Mouse (Mus musculus) small intestine, adult 2 months (tissue): ENCODE data around the gene Slc31a1. TPM values are rescaled to one million over a fixed set of nuclear protein-coding genes. Genes with fewer than 3 reads are reported as not detected.

Experiments
- H3K27ac ChIP-seq: fragments of 200-500 bp; 2 replicates; pipeline ENCODE4 v1.5.1; 2012; ENCODE audit warnings: low read depth, low read length, control low read depth, inconsistent platforms; ENCODE audit not compliant: insufficient read depth
- H3K27me3 ChIP-seq: fragments of 200-500 bp; 2 replicates; pipeline ENCODE4 v1.6.1; 2012; ENCODE audit warnings: mild to moderate bottlenecking, moderate library complexity, low read length, inconsistent platforms; ENCODE audit not compliant: control insufficient read depth, insufficient read depth
- H3K36me3 ChIP-seq: fragments of 200-500 bp; 2 replicates; pipeline ENCODE4 v1.6.1; 2012; ENCODE audit warnings: mild to moderate bottlenecking, low read length, control low read depth, inconsistent platforms; ENCODE audit not compliant: control insufficient read depth, insufficient read depth
- H3K4me1 ChIP-seq: fragments of 200-500 bp; 2 replicates; pipeline ENCODE4 v1.6.1; 2012; ENCODE audit warnings: low read length, inconsistent platforms, mixed read lengths; ENCODE audit not compliant: control insufficient read depth, insufficient read depth, insufficient read length
- H3K4me3 ChIP-seq: fragments of 200-500 bp; 2 replicates; pipeline ENCODE4 v1.5.1; 2012; ENCODE audit warnings: low read depth, mild to moderate bottlenecking, control low read depth, inconsistent platforms, low read length, moderate library complexity
- CTCF ChIP-seq: fragments of 200-500 bp; IDR thresholded peaks from 2 replicates; pipeline ENCODE4 v1.5.1; 2012; ENCODE audit warnings: low read depth, mild to moderate bottlenecking, control low read depth, inconsistent platforms, low read length, moderate library complexity, mixed read lengths; ENCODE audit not compliant: insufficient replicate concordance, insufficient read length; ENCODE audit errors: extremely low read depth
- POLR2A ChIP-seq: fragments of 200-500 bp; IDR thresholded peaks from 2 replicates; pipeline ENCODE4 v1.6.1; 2012; ENCODE audit warnings: low read depth, mild to moderate bottlenecking, control low read depth, inconsistent platforms, low read length, moderate library complexity
- WGBS: fragments of 180-500 bp; shearing (Covaris S2); methylation state at CpG from one replicate; pipeline ENCODE4 v1.1.7; 2018; 5-methylcytosine and 5-hydroxymethylcytosine counted together
- polyA plus RNA-seq: library from polyadenylated mRNA; depleted of rRNA; stranded (reverse); fragments of >200 nt; gene quantifications from 2 replicates; pipeline ENCODE4 v1.2.3, GENCODE M21; 2012

Slc31a1 gene
- polyA plus RNA-seq, 1 experiment: 40.3 TPM

DNA sequence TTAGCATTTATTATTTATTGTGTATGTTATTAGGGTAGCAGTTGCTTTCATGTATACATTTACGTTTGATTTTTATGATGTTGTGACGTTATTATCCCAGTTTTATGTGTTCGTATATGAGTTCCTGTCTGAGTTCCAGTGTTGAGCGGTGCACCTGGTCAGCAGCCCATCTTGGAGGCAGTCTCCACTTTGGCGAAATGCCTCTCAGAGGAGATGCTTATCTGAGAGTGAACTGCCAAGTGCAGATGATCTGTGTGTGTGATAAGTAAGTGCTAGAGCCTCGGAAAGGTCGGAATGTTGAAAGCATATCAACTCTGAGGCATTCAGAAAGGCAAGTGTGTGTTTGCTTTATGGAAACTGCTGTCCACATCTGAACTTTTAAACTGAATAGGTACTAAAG lies 13.1 kb downstream of the Slc31a1 start:
- H3K4me3 ChIP-seq: no peak overlapping the region
- H3K27me3 ChIP-seq: no peaks in the 10 kb centered on the region
- H3K36me3 ChIP-seq: no peaks in the 10 kb centered on the region
- TF ChIP-seq POLR2A: no peak
- TF ChIP-seq CTCF: no peak
- 17% methylated on average over 7 of the region's 7 CpGs for WGBS
- H3K4me1 ChIP-seq: peaks cover 22% of the 10 kb centered on the region; the same call in 1 of the 2 replicates
- peak overlapping the region; percentile 29; the same call in 1 of the 2 replicates for H3K27ac ChIP-seq

DNA sequence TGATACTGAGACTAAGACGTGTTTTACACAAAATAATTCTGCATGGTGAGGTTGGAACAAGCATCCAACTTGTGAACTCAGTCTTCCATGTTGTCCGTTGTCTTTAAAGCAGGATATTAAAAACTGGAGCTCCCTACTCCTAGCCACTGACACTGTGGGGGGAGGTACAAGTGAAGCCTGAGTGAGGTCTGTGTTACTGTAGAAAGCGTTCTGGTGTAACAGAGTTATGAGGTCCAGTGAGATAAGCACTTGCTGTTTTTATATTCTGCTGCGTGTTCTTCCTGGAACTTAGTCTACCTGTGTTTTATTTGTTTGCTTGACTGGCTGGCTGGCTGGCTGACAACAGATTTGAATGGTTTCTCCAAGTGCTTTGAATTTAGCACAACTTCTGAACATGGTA lies 13.8 kb downstream of the Slc31a1 start:
- Histone ChIP-seq H3K36me3 (no peaks in the 10 kb centered on the region), H3K4me1 (peaks cover 25% of the 10 kb centered on the region; the same call in 1 of the 2 replicates), H3K4me3 (no peak overlapping the region), H3K27me3 (no peaks in the 10 kb centered on the region), H3K27ac (no peak overlapping the region)
- TF ChIP-seq CTCF (no peak), POLR2A (no peak)
- 31% methylated on average over 4 of the region's 4 CpGs for WGBS

DNA sequence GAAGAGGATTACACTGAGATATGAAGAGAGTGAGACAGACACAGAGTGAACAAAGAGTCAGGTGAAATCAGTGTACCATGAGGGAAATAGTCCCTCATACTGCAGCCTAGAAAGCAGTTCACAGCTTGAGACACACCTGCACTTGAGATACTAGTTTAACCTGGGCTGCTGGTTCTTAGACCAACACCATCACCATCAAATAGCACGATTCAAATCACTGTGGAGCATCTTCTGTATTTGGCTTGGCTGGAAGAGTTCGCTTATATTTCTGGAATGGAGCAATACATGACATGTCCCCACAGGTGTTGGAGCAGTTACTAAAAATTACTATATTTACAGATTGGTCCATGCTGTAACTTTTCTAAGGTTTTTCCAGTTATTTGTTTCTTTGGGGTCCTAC lies 15.6 kb downstream of the Slc31a1 start:
- Histone ChIP-seq H3K27me3 (no peaks in the 10 kb centered on the region), H3K4me3 (no peak overlapping the region), H3K4me1 (peaks cover 29% of the 10 kb centered on the region), H3K36me3 (no peaks in the 10 kb centered on the region), H3K27ac (no peak overlapping the region)
- WGBS: 88% methylated on average over 2 of the region's 2 CpGs
- TF ChIP-seq CTCF (no peak), POLR2A (no peak)

DNA sequence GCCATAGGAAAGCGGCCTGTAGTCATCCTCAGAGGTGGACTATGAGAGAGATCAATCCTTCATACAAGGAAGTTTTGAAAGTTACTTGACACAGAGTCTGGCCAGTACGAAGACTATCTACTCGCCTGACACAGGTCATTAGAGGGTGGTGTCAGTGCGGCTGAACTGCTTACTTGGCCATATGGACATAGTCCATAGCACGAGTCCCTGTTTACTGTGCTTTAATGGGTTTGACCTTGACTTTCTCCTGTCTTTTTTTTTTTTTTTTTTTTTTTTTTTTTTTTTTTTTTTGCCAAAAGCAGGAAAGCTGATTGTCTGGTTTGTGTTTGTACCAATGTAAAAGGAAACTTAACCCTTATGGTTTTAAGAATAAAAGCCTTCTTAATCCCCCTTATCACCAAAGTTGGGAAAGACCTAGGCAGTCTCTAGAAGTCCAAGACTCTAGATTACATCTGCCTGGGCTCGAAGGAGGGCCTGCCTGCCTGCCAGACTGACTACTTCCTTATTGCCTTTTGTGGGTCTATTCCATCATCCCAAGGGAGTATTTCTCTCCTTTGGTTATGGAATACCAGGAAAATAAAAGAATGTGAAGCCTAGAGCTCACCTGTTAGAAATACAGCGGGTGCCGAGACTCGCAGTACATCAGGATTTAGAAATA lies 19.3 kb downstream of the Slc31a1 start:
- H3K27me3 ChIP-seq: no peaks in the 10 kb centered on the region
- peak overlapping the region; percentile 73 for H3K27ac ChIP-seq
- no peaks in the 10 kb centered on the region for H3K36me3 ChIP-seq
- WGBS: 29% methylated on average over 9 of the region's 9 CpGs
- TF ChIP-seq POLR2A: no peak
- TF ChIP-seq CTCF: no peak
- peaks cover 22% of the 10 kb centered on the region for H3K4me1 ChIP-seq
- no peak overlapping the region for H3K4me3 ChIP-seq

DNA sequence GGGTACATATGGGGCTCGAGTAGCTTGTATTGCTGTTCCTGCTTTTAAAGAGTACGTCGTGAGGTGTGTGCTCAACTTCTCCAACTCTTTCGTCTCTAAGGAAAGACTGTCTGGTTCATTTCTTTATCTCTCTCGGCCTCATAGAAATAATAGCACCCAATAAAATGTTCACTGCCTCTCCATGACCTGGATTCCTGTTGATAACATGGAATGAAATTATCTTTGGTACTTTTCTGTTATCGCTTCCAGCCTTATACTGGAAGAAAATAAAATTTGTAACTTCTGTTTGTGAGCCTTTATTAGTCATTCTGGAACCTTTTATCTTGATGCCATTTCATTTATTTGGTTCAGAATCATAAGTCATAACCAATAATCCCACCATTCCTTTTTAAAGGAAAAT lies 22.7 kb downstream of the Slc31a1 start:
- 36% methylated on average over 6 of the region's 6 CpGs for WGBS
- peaks cover 20% of the 10 kb centered on the region for H3K4me1 ChIP-seq
- H3K27me3 ChIP-seq: no peaks in the 10 kb centered on the region
- H3K36me3 ChIP-seq: peaks cover 11% of the 10 kb centered on the region
- no peak overlapping the region for H3K27ac ChIP-seq
- H3K4me3 ChIP-seq: no peak overlapping the region
- TF ChIP-seq POLR2A (no peak), CTCF (no peak)

DNA sequence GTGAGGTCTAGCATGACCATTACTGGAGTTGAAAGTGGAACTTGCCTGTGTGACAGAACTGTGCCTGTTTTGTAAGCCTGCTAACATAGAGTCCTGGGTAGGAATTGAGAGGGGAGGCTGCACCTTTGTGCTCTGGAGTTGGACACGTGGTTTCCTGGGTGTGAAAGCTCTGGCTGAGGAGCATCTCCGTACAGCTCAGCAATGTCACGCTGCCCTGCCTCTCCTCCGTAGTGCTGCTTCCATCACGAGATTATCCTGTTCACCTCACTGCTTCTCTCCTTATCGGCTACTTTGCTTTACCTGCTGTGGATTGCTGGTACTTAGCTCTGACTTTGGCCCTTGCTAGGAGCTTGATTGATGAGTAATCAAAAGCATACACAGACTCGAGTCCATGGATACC lies 23.2 kb downstream of the Slc31a1 start:
- H3K36me3 ChIP-seq: peaks cover 15% of the 10 kb centered on the region
- TF ChIP-seq POLR2A: no peak
- TF ChIP-seq CTCF: no peak
- 31% methylated on average over 7 of the region's 7 CpGs for WGBS
- no peak overlapping the region for H3K4me3 ChIP-seq
- H3K27ac ChIP-seq: no peak overlapping the region
- H3K4me1 ChIP-seq: peaks cover 21% of the 10 kb centered on the region
- H3K27me3 ChIP-seq: no peaks in the 10 kb centered on the region

DNA sequence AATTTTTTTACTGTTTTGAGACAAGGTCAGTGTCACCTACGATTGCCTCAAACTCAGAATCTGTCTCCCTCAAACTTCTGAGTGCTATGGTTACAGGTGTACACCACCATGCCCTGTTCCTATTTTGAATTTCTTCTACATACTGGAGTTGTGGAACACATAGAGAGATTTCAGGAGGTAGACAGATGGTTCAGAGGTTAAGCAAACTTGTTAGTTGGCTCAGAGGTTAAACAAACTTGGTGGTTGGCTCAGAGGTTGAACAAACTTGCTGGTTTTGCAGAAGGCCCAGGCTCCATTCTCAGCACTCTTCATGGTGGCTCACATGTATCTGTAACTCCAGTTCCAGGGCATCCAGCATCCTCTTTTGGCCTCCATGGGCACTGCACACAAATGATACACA lies 23.6 kb downstream of the Slc31a1 start:
- peaks cover 19% of the 10 kb centered on the region for H3K4me1 ChIP-seq
- peak overlapping the region; percentile 28; the same call in 1 of the 2 replicates for H3K27ac ChIP-seq
- H3K4me3 ChIP-seq: no peak overlapping the region
- WGBS: 38% methylated on average over 1 of the region's 1 CpGs
- H3K36me3 ChIP-seq: peaks cover 15% of the 10 kb centered on the region
- H3K27me3 ChIP-seq: no peaks in the 10 kb centered on the region
- TF ChIP-seq POLR2A (no peak), CTCF (no peak)
